In the genomic region with DNA sequence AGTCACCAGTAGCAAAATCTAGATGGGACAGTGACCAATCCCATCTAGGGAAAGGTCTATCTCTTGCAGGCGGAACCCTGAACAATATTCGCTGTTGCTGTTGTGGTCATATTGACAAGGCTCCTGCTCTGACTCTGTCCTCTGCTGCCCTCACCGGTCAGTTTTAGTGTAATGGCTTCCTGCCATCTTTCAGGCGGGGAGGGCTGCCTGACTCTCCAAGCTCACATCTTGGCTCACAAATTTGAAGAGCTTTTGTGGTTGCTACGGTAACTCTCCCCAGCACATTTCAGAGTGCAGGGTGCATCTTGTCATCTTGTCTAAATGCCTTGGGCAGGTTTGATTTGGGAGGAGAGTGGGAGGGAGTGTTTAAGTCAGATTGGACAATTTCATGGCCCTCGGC, we compare ENCODE assay signal across 18 mouse cellular contexts.
DNase-seq lines count a peak whose midpoint lies in the region; ATAC-seq and TF ChIP-seq lines count a peak whose summit lies in the region.
"Had no signal": no experiment of that assay in that cellular context is flagged by ENCODE, and none has a peak within 500 bp of the region (broad histone marks: within the 10 kb centered on the region; RNA-seq: fewer than 3 reads in every experiment).

No protein-coding gene starts in this region.

- H3K9me3 ChIP-seq in kidney, postnatal 0 days (replicated peaks; ENCODE audit: low read length): no peaks in the 10 kb centered on the region
- peaks cover 2% of the 10 kb centered on the region; the same call in 1 of the 2 replicates for H3K9me3 ChIP-seq in liver, embryonic 11.5 days (ENCODE audit: control insufficient read depth, low read length)
- H3K9me3 ChIP-seq: embryonic facial prominence, embryonic 12.5 days; intestine, embryonic 15.5 days had no signal

- H3K9ac ChIP-seq in kidney, postnatal 0 days (ENCODE audit: low read depth, low read length): no peak overlapping the region
- H3K9ac ChIP-seq in liver, embryonic 11.5 days (ENCODE audit: low read depth, low read length): no peak overlapping the region
- H3K9ac ChIP-seq: embryonic facial prominence, embryonic 12.5 days; intestine, embryonic 15.5 days; limb, embryonic 13.5 days; neural tube, embryonic 12.5 days had no signal

- no peak for ATAC-seq in kidney, postnatal 0 days (replicated peaks; ENCODE audit: low FRiP score, low read depth)
- ATAC-seq in liver, embryonic 11.5 days (replicated peaks; ENCODE audit: low FRiP score): no peak
- ATAC-seq: intestine, embryonic 15.5 days had no signal

- no peak overlapping the region for H3K4me3 ChIP-seq in kidney, postnatal 0 days (replicated peaks; ENCODE audit: low read depth, low read length)
- no peak overlapping the region for H3K4me3 ChIP-seq in liver, embryonic 11.5 days (ENCODE audit: low read depth, low read length)
- H3K4me3 ChIP-seq: embryonic facial prominence, embryonic 12.5 days; heart, embryonic 10.5 days; intestine, embryonic 15.5 days; limb, embryonic 13.5 days; neural tube, embryonic 12.5 days had no signal

- H3K4me1 ChIP-seq in kidney, postnatal 0 days (replicated peaks; ENCODE audit: insufficient read depth, low read length): no peaks in the 10 kb centered on the region
- no peaks in the 10 kb centered on the region for H3K4me1 ChIP-seq in liver, embryonic 11.5 days (replicated peaks; ENCODE audit: control insufficient read depth, insufficient read depth, low read length)
- H3K4me1 ChIP-seq: embryonic facial prominence, embryonic 12.5 days; heart, embryonic 10.5 days; intestine, embryonic 15.5 days; limb, embryonic 13.5 days; neural tube, embryonic 12.5 days had no signal

- no peak for TF ChIP-seq CTCF in kidney, postnatal 0 days (IDR thresholded peaks at IDR 0.05; ENCODE audit: low read depth)

- peak; percentile 63 to 64 for DNase-seq in cerebellum, postnatal 10 days
- DNase-seq in cerebellum, postnatal 25 days: no peak
- peak; percentile 50 for DNase-seq in kidney, postnatal 0 days (ENCODE audit: low spot score)
- DNase-seq in kidney, adult 18-20 months: no peak
- peak; percentile 24 to 33 for DNase-seq in right cerebral cortex, adult 2 months (ENCODE audit: low spot score in 2 of 2)
- DNase-seq in right cerebral cortex, postnatal 4 days: no peak
- no peak for DNase-seq in adrenal gland, adult (ENCODE audit: inconsistent age in 2 of 2, low spot score in 1 of 2)
- no peak for DNase-seq in liver, embryonic 11.5 days (ENCODE audit: low spot score)
- DNase-seq: adrenal gland, postnatal 25 days; gastrocnemius, postnatal 10 days; kidney, postnatal 14 days; lung, postnatal 14 days; thymus, postnatal 25 days had no signal

- H3K4me2 ChIP-seq in kidney, postnatal 0 days (ENCODE audit: low read length): no peak overlapping the region
- H3K4me2 ChIP-seq in liver, embryonic 11.5 days: no peak overlapping the region
- H3K4me2 ChIP-seq: embryonic facial prominence, embryonic 12.5 days; intestine, embryonic 15.5 days; limb, embryonic 13.5 days; neural tube, embryonic 12.5 days had no signal

- no peaks in the 10 kb centered on the region for H3K27me3 ChIP-seq in kidney, postnatal 0 days (ENCODE audit: insufficient read depth, low read length)
- H3K27me3 ChIP-seq in liver, embryonic 11.5 days (replicated peaks; ENCODE audit: control insufficient read depth, insufficient read depth, low read length): no peaks in the 10 kb centered on the region
- H3K27me3 ChIP-seq: embryonic facial prominence, embryonic 12.5 days; intestine, embryonic 15.5 days; limb, embryonic 13.5 days; neural tube, embryonic 12.5 days had no signal

- no peaks in the 10 kb centered on the region for H3K36me3 ChIP-seq in kidney, postnatal 0 days (ENCODE audit: insufficient read depth, low read length)
- no peaks in the 10 kb centered on the region for H3K36me3 ChIP-seq in liver, embryonic 11.5 days (ENCODE audit: control insufficient read depth, insufficient read depth, low read length)
- H3K36me3 ChIP-seq: embryonic facial prominence, embryonic 12.5 days; heart, embryonic 10.5 days; intestine, embryonic 15.5 days; limb, embryonic 13.5 days; neural tube, embryonic 12.5 days had no signal

- WGBS in kidney, postnatal 0 days: 65% methylated on average over 6 of the region's 6 CpGs
- 86% methylated on average over 6 of the region's 6 CpGs for WGBS in liver, embryonic 11.5 days

- H3K27ac ChIP-seq in kidney, postnatal 0 days: no peak overlapping the region
- H3K27ac ChIP-seq in liver, embryonic 11.5 days (ENCODE audit: low read depth, low read length): no peak overlapping the region
- H3K27ac ChIP-seq: embryonic facial prominence, embryonic 12.5 days; heart, embryonic 10.5 days; intestine, embryonic 15.5 days; limb, embryonic 13.5 days; neural tube, embryonic 12.5 days had no signal

Comparison
In these comparisons a context has a peak if more than half of its experiments do, and no peak if none do; other contexts are left out.
1. DNase-seq: peak in cerebellum, postnatal 10 days (2 of 2), kidney, postnatal 0 days (single experiment) and right cerebral cortex, adult 2 months (2 of 2); none in cerebellum, postnatal 25 days (0 of 2), kidney, adult 18-20 months (single experiment), right cerebral cortex, postnatal 4 days (single experiment), adrenal gland, adult (0 of 2) and liver, embryonic 11.5 days (single experiment).